Mouse (Mus musculus) ES-E14 (cell line): ENCODE measurements at regions not wholly inside any gene's neighbourhood (a gene's known extent, or its start where the extent isn't known, plus 50 kb on each side); places are given as distances from the start of the nearest gene placed in this dataset.

Experiments
- DNase-seq: peaks from one replicate; pipeline ENCODE4 v3.0.0-alpha.2; 2013; ENCODE audit warnings: low read depth, low spot score
- H3K27ac ChIP-seq: 2 replicates; pipeline ENCODE4 v1.5.1; 2012; ENCODE audit warnings: low read depth, mild to moderate bottlenecking, low read length, moderate library complexity, mixed read lengths; ENCODE audit not compliant: poor library complexity, insufficient read depth, severe bottlenecking
- H3K36me3 ChIP-seq: 2 replicates; pipeline ENCODE4 v1.6.1; 2012; ENCODE audit warnings: mild to moderate bottlenecking, low read length, moderate library complexity, mixed read lengths; ENCODE audit not compliant: control insufficient read depth, poor library complexity, insufficient read depth, severe bottlenecking
- H3K4me1 ChIP-seq, 2 experiments: fragments of 150-350 bp in 1 of 2; sonication (generic) in 1 of 2; 2 replicates each; pipeline ENCODE4 v1.6.1; 2012; ENCODE audit warnings: low read length in 2 of 2, mild to moderate bottlenecking in 1 of 2, mixed read lengths in 1 of 2; ENCODE audit not compliant: control insufficient read depth in 2 of 2, insufficient read depth in 2 of 2, poor library complexity in 1 of 2
- H3K4me3 ChIP-seq, 2 experiments: fragments of 150-350 bp in 1 of 2; sonication (generic) in 1 of 2; 2 replicates each; pipeline ENCODE4 v1.5.1; 2012; ENCODE audit warnings: low read length in 2 of 2, low read depth in 1 of 2, mild to moderate bottlenecking in 1 of 2, mixed read lengths in 1 of 2; ENCODE audit not compliant: insufficient read depth in 1 of 2, poor library complexity in 1 of 2, severe bottlenecking in 1 of 2
- H3K9ac ChIP-seq: 2 replicates; pipeline ENCODE4 v1.6.1; 2012; ENCODE audit warnings: low read depth, mild to moderate bottlenecking, low read length, mixed read lengths; ENCODE audit not compliant: poor library complexity, insufficient read depth, severe bottlenecking
- H3K9me3 ChIP-seq: fragments of 150-350 bp; sonication (generic); 2 replicates; pipeline ENCODE4 v1.6.1; 2012; ENCODE audit warnings: low read depth, mild to moderate bottlenecking, low read length; ENCODE audit not compliant: control insufficient read depth, insufficient read depth
- CHD2 ChIP-seq: IDR thresholded peaks from 2 replicates; pipeline ENCODE4 v1.6.1; 2014; ENCODE audit warnings: mild to moderate bottlenecking, low read depth, low read length, inconsistent platforms
- HCFC1 ChIP-seq: IDR thresholded peaks from 2 replicates; pipeline ENCODE4 v1.6.1; 2012; ENCODE audit warnings: low read length, inconsistent platforms, borderline replicate concordance; ENCODE audit not compliant: insufficient read depth
- MAFK ChIP-seq: IDR thresholded peaks from 2 replicates; pipeline ENCODE4 v1.6.1; 2014; ENCODE audit warnings: mild to moderate bottlenecking, low read depth, low read length, inconsistent platforms; ENCODE audit not compliant: insufficient read depth
- ZC3H11A ChIP-seq: IDR thresholded peaks from 2 replicates; pipeline ENCODE4 v1.6.1; 2012; ENCODE audit warnings: low read depth, mild to moderate bottlenecking, inconsistent platforms, low read length, borderline replicate concordance
- ZNF384 ChIP-seq: IDR thresholded peaks from 2 replicates; pipeline ENCODE4 v1.6.1; 2012; ENCODE audit warnings: low read depth, low read length, inconsistent platforms
- in situ Hi-C, 2 experiments: fragments of 600-800 bp; cut with MboI; formaldehyde crosslinking; loops; one replicate each; pipeline ENCODE4 v1.15.1; 2025; ENCODE audit warnings: low sequenced_read_pairs in 2 of 2, inconsistent platforms in 1 of 2; ENCODE audit not compliant: unreplicated experiment in 2 of 2

DNA sequence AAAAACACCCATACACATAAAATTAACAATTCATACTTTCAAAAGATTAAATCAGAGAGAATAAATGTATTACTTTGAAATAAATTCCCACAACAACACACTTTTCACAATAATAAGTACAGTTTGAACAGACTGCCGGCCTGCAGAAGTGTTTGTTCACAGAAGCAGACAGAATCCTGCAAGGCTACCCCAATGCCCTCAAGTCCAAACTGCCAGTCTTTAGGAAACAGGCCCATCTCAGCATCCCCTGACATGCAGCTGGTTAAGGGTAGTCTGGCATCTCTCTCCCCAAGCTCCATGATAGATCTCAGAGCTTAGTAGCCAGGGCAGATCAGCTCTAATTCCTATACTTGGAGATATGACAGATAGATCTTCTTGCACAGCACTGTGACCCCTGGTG, 178.5 kb upstream of the Rreb1 start:
- Histone ChIP-seq H3K4me1 (no peaks in the 10 kb centered on the region), H3K9ac (no peak overlapping the region), H3K36me3 (no peaks in the 10 kb centered on the region), H3K9me3 (no peaks in the 10 kb centered on the region), H3K27ac (no peak overlapping the region), H3K4me3 (no peak overlapping the region)
- no peak for DNase-seq
- TF ChIP-seq ZNF384 (no peak), ZC3H11A (no peak), HCFC1 (no peak), MAFK (no peak), CHD2 (no peak)
- in situ Hi-C loops, result no loop called here

DNA sequence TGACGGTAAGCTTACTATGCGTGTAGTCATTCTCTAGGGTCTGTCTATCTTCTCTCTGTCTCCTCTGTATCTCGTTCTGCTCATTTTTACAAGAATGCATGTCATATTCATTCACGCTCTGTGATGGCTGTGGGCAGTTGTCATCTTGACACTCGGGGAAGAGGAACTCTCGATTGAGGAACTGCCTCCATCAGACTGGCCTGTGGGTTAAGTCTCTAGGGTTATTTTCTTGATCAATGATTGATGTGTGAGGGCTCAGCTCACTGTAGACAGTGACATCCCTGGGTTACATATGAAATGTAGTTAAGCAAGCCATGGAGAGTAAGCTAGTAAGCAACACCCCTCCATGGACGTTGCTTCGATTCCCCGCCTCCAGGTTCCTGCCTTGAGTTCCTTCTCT, 178.0 kb upstream of the Rreb1 start:
- no peak overlapping the region for H3K4me3 ChIP-seq
- no peak for DNase-seq
- no peaks in the 10 kb centered on the region for H3K9me3 ChIP-seq
- no peak overlapping the region for H3K27ac ChIP-seq
- in situ Hi-C loops, result no loop called here
- H3K9ac ChIP-seq, result no peak overlapping the region
- TF ChIP-seq MAFK, result no peak
- no peak for TF ChIP-seq ZNF384
- TF ChIP-seq CHD2, result no peak
- no peak for TF ChIP-seq ZC3H11A
- no peak for TF ChIP-seq HCFC1
- H3K36me3 ChIP-seq, result no peaks in the 10 kb centered on the region
- H3K4me1 ChIP-seq, result no peaks in the 10 kb centered on the region

DNA sequence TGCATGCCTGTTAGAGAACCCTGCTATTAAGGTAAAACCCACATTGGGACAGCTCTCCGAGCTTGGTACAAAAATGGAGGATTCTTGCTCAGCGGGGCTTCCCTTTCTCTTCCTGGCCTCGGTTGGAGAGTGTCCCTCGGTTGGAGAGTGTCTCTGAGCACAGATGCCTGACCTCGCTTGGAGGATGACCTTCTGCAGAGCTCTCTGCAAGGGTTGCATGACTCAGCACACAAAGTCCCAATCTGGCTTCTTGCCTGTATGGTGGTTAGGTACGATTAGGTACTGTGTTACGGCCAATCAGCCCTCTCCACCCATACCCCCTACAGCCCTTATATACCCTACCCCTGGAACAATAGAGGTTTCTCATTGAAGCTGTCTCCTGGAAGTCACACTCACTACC, 177.1 kb upstream of the Rreb1 start:
- Histone ChIP-seq H3K9me3 (no peaks in the 10 kb centered on the region), H3K4me3 (no peak overlapping the region), H3K36me3 (no peaks in the 10 kb centered on the region), H3K4me1 (no peaks in the 10 kb centered on the region), H3K9ac (no peak overlapping the region), H3K27ac (no peak overlapping the region)
- in situ Hi-C loops, result no loop called here
- TF ChIP-seq HCFC1 (no peak), ZNF384 (no peak), ZC3H11A (no peak), CHD2 (no peak), MAFK (no peak)
- no peak for DNase-seq

DNA sequence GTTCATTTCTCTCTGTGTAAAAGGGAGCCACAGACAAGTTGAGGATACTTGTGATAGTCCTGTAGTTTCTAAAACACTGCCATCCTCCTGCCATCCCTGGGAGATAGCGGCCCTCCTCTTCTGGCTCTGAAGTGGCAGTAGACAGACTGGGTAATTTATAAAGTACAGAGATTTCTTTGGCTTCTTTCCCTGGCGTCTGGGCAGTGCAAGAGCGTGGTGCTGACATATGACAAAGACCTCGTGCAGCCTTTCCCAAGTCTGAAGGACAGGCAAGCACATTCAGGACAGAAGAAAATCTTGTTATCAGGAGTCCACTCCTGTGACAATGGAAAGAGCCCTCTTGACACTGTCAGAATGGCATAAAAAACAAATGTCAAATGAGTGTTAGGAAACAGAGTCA, 175.9 kb upstream of the Rreb1 start:
- no peak for TF ChIP-seq HCFC1
- TF ChIP-seq MAFK, result no peak
- no peak for TF ChIP-seq CHD2
- Histone ChIP-seq H3K36me3 (no peaks in the 10 kb centered on the region), H3K9ac (no peak overlapping the region), H3K4me3 (no peak overlapping the region), H3K4me1 (no peaks in the 10 kb centered on the region), H3K9me3 (no peaks in the 10 kb centered on the region), H3K27ac (no peak overlapping the region)
- in situ Hi-C loops, result no loop called here
- no peak for DNase-seq

DNA sequence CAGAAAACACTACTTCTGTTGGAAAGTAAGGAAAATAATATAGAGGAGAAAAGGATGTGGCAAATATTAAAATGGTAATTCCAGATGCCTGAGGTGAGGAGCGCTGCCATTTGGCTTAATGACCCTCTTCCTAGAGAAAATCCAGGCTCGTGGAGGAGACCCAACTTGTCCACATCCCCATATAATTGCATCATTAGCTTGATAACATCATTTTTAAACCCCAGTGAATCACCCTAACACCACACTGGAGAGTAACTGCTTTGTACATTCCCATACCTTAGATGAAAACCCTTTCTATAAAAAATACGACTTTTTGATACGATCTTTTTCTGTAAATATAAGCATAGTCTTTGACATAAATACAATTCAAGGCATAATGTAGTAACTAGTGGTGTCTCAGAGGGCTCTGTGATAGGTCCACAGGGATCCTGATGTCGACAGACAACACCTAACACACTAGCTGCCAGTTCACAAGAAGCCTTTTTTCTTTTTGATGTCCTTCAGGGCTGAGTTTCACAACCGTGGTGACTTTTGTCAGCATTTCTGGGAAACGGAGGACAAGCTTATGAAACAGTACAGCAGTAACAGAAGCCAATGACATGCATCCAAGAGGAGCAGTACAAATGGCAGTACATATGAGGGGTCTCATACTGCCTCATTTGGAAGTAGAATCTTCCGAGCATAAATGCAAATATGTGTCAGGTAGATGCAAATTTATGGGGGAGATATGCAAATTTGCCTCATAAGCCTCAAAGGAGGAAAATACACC, 174.8 kb upstream of the Rreb1 start:
- no peaks in the 10 kb centered on the region for H3K4me1 ChIP-seq
- no peak overlapping the region for H3K9ac ChIP-seq
- in situ Hi-C loops, result no loop called here
- H3K27ac ChIP-seq, result no peak overlapping the region
- TF ChIP-seq MAFK (no peak), ZC3H11A (no peak), HCFC1 (no peak)
- no peak overlapping the region for H3K4me3 ChIP-seq
- H3K9me3 ChIP-seq, result no peaks in the 10 kb centered on the region
- H3K36me3 ChIP-seq, result no peaks in the 10 kb centered on the region
- DNase-seq, result no peak
